Mouse (Mus musculus): ENCODE data around the gene Ncbp3.

Gene Ncbp3

DNA sequence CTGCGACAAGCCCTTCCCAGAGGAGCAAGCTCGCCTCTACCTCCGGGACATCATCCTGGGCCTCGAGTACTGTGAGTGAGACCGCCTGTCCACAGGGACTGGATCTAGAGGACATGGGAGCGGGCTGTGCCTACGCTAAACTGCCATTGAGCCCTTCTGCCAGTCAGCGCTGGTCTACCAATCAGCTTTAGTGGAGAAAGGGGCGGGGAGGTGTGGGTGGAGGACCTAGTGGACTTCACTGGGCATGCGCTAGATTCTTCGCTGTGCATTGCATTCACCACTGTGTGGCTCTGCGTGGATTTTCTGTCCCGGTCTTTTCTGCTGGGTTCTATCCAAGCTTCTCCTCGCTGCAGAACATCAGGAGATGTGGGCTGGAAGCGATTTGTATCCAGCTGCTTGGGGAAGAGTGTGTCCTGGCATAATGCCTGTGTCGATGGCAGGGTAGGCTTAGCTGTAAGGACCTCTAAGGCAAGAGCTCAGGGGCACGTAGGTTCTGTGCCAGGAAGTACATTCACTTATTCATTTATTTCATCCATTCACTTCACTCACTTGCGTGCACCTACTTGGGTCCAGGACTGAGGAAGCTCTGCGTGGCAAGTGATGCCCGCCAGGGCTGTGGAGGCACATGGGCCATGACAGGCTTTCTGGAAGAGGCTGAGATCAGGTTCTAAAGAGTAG is 16.6 kb upstream of the Ncbp3 start:
- peak; percentile 85 for DNase-seq (ENCODE audit: low read depth, low spot score)

DNA sequence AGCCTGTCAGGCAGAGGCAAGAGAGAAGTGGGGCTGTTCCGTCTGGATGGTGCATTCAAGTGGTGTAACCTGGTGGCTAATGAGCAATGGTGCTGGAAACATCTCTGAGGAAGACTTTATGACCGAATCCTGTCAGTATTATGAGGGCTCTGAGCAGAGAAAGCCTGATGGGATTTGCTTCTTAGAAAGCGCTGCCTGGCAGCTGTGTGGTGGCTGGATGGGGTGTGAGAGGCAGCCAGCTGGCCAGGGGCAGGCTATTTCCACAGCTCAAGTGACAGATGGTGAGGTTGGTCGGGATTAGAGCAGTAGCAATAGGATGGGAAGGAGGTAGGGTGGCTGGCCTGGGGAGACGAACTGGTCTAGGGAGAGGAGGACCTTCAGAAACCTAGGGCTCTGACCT is 16.0 kb upstream of the Ncbp3 start:
- no peak for DNase-seq (ENCODE audit: low read depth, low spot score)

DNA sequence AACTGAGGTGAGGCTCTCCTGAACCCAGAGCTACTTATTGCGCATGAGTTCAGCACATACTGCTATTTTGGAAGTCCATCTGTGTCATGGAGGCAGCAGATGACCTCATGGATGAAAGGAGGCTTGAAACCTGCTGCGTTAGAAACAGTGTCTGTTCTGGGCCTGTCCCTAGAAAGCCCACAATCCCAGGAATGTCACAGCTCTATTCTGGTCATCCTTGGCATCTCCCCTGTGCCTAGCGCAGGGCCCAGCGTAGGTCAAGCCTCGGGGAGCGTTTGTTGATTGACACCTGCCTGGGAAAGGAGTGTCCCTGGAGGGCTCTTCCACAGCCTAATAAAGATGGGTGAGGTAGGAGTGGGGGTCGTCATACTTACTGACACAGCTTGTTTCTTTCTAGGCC is 11.5 kb upstream of the Ncbp3 start:
- no peak for DNase-seq (ENCODE audit: low read depth, low spot score)

DNA sequence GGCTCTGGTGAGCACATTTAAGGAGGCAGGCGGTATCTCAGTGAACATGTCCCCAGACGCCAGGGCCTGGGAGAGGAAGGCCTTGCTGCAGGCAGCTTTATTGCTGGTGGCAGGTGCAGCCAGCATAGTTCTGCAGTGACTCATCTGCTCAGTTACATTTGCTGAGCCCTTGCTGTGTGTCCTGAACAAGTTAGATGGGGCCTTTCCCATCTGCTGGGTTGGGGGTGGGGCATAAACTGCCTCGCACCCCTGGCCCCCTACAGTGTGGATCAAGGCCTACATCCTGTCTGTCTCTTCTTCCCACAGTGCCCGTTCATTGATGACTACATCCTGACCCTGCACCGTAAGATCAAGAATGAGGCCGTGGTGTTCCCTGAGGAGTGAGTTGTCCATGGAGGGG is 10.7 kb upstream of the Ncbp3 start:
- peak; percentile 41 for DNase-seq (ENCODE audit: low read depth, low spot score)

DNA sequence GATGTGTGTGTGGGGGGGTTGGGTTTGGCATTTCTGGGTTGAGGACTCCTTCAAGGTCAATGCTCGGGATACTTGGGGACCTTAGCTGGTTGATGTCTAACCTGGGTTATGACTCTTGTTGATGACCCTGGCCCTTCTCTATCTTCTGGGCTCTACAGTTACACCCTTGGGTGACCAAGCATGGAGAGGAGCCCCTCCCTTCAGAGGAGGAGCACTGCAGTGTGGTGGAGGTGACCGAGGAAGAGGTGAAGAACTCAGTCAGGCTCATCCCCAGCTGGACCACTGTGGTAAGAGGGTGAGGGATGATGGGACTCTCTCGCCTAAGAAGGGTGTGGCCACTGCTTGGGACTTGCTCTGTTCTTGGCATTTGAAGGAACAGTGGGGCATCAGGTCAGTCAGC is 9.9 kb upstream of the Ncbp3 start:
- no peak for DNase-seq (ENCODE audit: low read depth, low spot score)

DNA sequence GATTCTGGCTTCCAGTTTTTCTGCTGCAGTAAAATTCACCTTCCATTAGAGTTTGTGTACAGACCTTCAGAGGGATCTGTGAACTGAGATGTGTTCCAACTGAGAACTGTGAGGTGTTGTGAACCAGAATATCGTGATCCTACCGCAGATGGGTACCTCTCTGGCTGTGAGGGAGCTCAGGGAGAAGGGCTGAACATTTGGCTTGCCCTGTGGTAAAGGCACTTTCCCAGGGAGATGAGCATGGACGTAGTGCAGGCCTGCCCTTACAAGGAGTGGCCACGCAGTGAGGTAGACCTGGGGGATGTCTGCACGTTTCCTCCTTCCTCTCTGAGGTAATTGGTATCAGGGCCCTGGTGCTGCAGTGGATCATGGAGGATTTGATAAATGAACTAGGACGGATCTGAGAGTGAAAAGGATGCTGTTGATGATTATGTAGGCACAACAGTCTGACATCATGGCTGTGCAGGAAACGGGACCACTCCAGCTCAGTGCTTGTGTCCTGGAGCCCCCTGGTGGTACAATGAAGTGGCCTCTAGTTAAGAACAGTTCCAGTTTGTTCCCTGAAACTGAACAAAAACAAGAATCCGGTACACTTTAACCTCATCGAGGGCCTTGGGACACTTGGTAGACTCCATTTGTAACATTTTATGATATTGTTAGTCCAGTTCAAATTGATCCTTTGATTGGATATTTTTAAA is 8.3 kb upstream of the Ncbp3 start:
- peak; percentile 78 for DNase-seq (ENCODE audit: low read depth, low spot score)

DNA sequence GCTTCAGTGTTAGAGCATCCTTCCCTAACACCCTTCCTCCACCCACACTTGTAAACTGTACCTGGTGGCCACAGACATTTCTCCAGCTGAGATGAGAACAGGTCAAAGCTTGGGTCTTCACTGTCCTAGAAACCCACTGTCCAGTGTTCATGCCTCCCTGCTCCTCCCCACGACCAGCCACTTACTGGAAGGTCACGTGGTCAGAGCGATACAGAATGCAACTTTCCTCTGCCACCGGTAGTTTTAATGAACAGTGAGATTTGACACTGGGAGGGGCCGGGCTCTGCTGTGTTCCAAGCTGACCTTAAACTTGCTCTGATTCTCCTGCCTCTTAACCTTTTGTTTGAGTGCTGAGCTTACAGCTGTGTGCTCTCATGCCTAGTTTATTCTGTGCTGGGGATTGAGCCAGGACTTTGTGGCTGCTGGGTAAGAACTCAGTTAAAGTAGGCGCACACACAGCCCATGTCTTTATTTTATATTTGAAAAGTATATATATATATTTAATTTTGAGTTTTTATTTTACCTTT is 3.3 kb upstream of the Ncbp3 start:
- DNase-seq (ENCODE audit: low read depth, low spot score): no peak

DNA sequence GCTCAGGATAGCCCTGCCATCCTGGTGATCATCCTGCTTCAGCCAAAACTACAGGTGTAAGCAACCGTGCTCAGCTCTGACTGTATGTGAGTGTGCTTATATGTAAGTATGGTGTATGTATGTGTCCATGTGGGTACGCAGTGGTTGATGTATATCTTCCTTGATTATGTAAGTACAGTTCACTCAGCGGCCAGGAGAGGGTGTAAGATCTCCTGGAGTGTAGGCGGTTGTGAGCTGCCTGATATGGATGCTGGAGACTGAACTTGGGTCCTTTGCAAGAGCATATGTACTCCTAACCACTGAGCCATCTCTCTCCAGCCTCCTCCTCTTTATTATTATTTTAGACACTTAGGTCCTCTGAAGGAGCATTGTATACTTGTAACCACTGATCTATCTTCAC is 2.8 kb upstream of the Ncbp3 start:
- DNase-seq (ENCODE audit: low read depth, low spot score): peak; percentile 60

DNA sequence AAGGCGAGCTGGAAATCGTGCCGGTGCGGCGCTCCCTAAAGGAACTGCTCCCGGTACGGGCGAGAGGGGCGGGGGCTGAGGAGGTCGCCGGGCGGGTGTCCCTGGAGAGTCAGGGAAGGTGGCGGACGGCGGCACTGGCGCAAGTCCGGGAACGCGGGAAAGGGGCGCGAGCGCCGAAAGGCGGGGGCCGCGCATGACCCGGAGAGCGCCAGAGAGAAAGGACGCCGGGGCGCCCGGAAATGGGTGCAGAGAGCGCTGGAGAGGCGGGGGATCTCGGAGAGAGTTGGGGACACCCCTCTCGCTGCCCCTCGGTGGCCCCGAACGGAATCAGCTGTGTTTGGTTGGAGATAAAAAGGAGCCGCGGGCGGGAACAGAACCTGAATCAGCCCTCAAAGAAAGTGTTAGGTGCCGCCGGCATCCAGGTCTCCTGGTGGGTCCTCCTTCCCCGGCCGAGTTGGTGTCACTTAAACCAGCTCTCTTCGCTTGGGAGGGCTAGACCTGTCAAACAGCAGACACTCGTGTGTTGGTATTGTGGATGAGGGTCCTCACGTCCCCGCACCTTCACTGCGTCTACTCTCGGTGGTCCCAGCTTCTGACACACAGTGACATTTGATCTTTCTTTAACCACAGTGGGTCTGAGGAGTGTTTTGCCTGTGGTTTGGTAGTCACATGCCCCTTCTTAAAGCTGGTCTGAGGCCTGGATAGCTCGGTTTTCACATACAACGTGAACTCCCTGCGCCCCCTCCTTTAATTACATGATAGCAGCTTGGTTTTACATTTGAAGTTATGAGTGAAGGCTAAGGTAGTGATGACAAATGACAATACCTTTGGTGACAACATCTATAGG is 670 bp downstream of the Ncbp3 start:
- DNase-seq (ENCODE audit: low read depth, low spot score): no peak

DNA sequence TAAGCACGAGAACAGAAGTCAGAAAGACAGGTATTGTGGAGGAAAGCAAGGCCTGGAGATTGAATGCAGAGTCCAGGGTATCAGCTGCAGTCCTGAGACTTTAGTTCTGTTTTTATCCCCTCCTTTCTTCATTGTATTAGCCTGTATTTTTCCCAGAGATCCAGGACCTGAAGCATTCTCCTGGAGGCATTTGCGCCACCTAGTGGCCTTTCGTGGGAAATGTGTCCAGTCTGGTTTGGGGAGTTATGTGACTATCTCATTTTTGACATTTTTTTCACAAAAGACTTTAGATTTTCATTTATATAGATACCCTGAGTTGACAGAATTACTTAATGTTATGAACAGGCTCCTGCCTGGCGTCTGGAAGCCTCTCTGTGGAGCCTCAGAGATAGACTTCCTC is 1.8 kb downstream of the Ncbp3 start:
- peak; percentile 77 for DNase-seq (ENCODE audit: low read depth, low spot score)

DNA sequence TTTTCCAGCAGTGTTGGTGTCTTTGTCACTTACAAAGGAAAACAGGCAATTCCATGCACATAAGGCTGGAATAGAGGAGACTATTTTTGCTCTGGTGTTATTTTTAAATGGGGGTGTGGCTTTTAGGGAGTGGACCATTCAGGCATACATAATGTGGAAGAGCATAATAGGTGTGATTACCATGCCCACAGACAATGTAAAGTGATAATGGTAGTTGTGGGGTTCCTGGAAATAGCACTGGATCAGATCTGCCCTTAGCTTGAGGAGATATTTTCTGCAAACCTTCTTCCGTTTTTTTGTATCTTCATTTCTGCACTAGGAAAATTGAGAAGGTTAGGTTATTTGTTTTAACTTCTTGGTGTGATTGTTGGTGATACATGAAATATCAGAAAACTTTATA is 5.2 kb downstream of the Ncbp3 start:
- no peak for DNase-seq (ENCODE audit: low read depth, low spot score)

DNA sequence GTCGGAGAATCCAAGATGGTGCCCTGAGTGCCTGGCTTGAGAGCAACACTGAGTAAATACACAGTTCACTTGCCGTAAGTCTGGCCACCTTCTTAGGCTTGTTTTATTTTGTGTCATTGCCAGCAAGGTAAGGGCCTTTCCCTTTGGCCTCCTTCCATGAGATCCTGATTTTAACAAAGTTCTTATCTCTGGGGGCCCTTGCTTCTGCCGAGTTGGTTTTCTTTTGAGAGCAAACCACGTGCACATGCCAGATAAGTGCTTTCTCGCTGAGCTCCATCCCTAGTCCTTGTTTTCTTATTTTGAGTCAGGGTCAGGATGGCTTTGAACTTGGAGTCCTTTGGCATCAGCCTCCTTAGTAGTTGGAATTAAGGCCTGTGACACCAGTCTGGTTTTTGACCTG is 10.1 kb downstream of the Ncbp3 start:
- no peak for DNase-seq (ENCODE audit: low read depth, low spot score)

DNA sequence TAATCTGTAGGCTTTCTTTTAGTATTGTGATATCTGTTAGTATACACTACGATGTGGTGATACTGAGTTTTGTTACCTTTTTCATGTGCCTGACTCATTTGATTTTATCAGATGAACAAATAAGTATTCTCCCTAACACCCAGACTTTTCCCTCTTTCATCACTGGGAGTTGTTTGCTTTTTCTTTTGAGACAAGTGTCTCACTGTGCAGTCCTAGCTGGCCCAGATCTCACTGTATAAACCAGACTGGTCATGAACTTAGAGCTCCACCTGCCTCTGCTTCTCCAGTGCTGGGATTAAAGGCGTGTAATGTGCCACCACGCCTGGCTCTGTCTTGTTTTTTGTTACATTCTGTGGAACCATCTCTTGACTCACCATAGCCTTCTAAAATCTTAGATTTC is 12.0 kb downstream of the Ncbp3 start:
- DNase-seq (ENCODE audit: low read depth, low spot score): no peak

DNA sequence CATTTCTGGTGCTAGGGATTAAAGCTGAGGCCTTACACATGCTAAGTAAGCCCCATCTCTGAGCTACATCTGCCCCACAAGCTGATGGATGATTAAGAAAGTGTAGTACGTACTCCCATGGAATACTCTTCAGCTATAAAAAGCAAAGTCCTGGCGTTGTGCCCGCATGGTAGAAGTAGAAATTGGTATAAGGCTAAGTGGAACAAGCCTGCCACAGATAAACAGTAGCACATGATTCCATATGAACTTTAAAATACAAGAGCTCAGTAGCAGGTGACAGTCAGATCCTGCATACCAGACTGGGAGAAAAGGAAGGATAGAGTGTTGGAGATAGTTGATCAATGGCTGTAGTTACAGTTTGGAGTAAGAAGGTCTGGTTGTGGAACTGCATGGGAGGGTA is 13.8 kb downstream of the Ncbp3 start:
- DNase-seq (ENCODE audit: low read depth, low spot score): no peak

DNA sequence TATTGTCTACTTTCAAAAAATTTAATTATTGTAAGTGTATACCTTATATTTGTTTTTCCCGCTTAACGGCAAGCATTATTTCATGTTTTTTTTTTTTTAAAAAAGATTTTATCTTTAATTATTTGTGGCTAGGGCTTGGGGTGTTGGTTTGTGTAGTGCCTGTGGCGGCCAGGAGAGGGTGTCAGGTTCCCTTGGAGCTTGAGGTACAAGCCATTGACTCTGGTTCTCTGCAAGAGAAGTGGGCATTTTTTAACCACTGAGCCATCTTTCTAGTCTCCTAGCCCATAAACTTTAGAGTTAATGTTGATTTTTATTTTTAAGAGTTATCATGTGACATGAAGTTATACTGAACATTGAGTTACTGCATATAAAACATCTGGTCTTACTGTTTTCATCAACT is 24.3 kb downstream of the Ncbp3 start:
- DNase-seq (ENCODE audit: low read depth, low spot score): peak; percentile 18

DNA sequence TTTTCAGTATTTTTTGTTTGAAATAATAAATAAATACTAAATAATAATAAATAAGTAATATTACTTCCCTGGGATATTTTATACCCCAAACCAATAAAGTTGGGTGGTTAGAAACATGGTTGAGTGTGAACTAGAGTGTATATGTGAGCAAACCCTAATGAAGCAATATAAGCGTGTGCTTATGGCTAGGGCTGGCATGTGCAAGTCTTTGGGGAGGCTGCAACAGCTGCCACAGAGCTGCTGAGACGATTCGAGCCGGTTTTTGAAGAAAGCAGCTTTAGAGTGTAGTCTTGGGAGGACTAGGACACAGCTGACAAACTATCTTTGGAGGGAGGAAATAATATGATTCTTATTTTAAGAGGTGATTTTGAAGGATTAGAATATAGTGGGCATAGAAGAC is 28.7 kb downstream of the Ncbp3 start:
- DNase-seq (ENCODE audit: low read depth, low spot score): no peak

DNA sequence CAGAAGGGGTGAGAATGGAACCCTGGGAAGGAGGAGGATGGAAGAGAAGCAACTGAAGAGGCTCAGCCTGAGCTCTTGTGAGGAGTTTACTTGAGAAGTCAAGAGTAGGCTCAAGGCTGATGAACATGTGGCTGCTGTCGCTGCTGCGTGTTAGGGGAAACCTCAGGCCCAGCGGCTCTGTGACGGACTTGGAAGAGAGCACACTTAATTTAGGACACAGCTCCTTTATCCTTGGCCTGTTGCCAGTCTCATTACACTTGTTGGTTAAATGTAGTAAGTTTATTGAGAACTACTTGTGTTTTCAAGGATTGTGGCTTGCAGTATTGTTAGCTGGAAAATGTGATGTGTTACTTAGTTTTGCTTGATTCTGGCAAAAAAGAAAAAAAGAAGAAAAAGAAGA is 29.1 kb downstream of the Ncbp3 start:
- DNase-seq (ENCODE audit: low read depth, low spot score): no peak

DNA sequence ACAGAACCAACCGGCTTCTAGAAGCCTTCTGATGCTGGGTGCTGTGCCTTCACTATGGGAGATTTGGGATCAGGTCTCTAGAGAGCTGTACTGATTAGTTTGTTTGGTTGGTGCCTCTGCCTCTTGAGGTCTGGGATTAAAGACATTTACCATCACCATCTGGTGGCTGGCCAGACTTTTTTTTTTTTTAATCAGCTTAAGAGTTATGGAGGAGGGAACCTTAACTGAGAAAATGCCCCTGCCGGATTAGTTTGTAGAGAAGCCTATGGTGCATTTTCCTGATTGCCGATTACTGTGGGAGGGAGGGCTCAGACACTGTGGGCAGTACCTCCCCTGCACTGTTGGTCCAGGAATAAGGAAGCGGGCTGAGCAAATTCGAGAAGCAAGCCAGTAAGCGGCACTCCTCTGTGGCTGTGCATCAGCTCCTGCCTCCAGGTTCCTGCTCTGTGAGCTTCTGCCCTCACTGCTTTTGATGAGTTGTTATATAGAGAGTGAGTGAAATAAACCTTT is 29.7 kb downstream of the Ncbp3 start:
- DNase-seq (ENCODE audit: low read depth, low spot score): no peak

DNA sequence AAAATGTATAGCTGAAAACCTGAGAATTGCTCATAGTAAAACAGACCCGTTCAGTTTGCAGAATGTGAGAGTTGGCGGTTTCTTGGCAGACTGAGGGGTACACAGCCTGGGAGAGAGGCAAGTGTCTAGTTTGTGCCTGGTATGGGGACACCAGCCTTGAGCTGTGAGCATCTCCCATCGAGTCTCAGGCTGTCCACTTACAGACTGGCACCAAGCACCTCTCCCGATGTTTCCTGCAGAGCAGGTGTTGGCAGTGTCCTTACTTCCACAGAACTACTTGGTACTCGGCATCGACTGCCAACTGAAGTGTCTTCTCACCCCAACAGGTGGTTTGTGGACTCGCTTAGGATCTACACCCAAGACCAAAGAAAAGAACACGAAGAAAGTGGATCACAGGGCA is 31.0 kb downstream of the Ncbp3 start:
- DNase-seq (ENCODE audit: low read depth, low spot score): no peak

DNA sequence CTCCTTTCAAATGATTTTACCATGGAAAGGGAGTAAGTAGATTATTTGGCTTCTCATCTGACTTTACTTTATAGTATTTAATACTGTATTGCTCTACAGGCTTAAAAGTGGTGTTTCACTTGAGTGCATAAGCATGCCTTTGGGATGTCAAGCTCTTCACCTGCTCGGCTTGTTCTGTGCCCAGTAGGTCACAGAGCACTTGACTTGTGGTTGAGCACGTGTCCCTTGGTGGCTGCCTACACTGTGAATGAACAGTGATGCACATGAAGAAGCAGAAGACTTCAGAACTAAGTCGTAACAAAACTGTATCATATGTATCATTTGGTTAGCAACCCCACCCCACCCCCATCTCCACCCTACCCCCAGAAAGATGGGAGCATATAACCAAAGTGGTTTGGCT is 32.7 kb downstream of the Ncbp3 start:
- no peak for DNase-seq (ENCODE audit: low read depth, low spot score)

DNA sequence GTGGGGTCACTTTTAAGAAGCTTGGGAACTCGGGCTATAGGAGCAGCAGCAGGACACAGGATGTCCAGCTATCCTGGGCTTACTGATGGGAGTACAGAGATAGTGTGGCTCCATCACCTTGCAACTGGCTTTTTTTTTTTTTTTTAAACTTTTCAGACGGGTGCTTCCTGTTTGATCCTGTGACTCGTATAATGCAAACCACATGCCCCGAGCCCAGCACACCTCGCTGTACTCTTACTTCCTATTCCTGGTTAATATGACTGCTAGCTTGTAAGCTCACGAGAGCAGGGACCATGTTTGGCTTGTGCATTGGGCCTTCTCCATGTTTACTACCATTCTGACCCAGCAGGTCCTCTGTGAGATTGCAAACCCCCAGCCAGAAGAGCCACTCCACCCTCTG is 36.7 kb downstream of the Ncbp3 start:
- DNase-seq (ENCODE audit: low read depth, low spot score): no peak

DNA sequence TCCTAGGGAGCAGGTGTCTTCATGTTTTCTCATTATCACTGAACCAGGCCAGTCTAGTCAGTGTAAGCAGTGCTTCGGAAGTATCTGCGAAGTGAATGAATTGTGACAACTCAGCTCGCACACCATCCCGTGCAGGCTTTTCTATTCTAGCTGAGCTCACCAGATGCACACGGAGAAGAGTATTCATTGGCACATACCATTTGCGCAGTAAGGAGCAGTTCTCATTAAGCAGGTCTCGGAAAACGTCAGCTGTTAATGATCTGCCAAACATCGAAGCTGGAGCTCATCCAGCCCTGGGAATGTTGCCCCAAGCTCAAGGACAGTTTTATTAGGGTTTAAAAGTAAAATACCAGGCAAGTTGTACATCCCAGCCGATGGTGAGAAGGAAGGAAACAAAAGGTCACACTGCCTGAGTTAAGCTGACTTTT is 37.2 kb downstream of the Ncbp3 start:
- no peak for DNase-seq (ENCODE audit: low read depth, low spot score)
